Mouse (Mus musculus) layer of hippocampus, adult 11-12 months (tissue): ENCODE measurements around the gene Spdye4a.
"Not testable (repeated sequence)": the region's sequence is repeated elsewhere in the genome, so short reads cannot be mapped to it uniquely, and the experiment has no call there.

Experiments used
- DNase-seq: peaks from one replicate; pipeline ENCODE4 v3.0.0; 2022; ENCODE audit warnings: low spot score

Gene Spdye4a

GRCm38 (mm10) chr5:143235028-143235693 is 8.5 kb upstream of the Spdye4a start, which contains the start of gene Zfp12:
Zfp12 (plus strand) TSS chr5:143235163.
- peak; percentile 95 for DNase-seq

GRCm38 (mm10) chr5:143222287-143222686 is 4.4 kb downstream of the Spdye4a start:
- no peak for DNase-seq

- DNase-seq: no peak
Measured at GRCm38 (mm10) chr5:143220996-143221395, 5.7 kb downstream of the Spdye4a start.

GRCm38 (mm10) chr5:143213832-143214231 is 12.9 kb downstream of the Spdye4a start:
- DNase-seq: no peak

- no peak for DNase-seq
Measured at GRCm38 (mm10) chr5:143205015-143205414, 21.7 kb downstream of the Spdye4a start.

- no peak for DNase-seq
Measured at GRCm38 (mm10) chr5:143196506-143196905, 30.2 kb downstream of the Spdye4a start.

- DNase-seq: no peak
Measured at GRCm38 (mm10) chr5:143195166-143195565, 31.5 kb downstream of the Spdye4a start.

- not testable (repeated sequence) for DNase-seq
Measured at GRCm38 (mm10) chr5:143194747-143195146, 31.9 kb downstream of the Spdye4a start.

GRCm38 (mm10) chr5:143192806-143193205 is 33.9 kb downstream of the Spdye4a start:
- no peak for DNase-seq

- not testable (repeated sequence) for DNase-seq
Measured at GRCm38 (mm10) chr5:143188014-143188413, 38.7 kb downstream of the Spdye4a start.

- DNase-seq: peak; percentile 95
Measured at GRCm38 (mm10) chr5:143180255-143181076, 46.2 kb downstream of the Spdye4a start, which contains the start of the genes Rbak and Spdye4b. Rbak (minus strand) TSS chr5:143180775. Spdye4b (plus strand) TSS chr5:143181017.

- DNase-seq: no peak
Measured at GRCm38 (mm10) chr5:143179179-143179578, 47.5 kb downstream of the Spdye4a start.

GRCm38 (mm10) chr5:143177541-143178200 is 49.0 kb downstream of the Spdye4a start:
- DNase-seq: no peak

GRCm38 (mm10) chr5:143175970-143176369 is 50.7 kb downstream of the Spdye4a start:
- no peak for DNase-seq
